Mouse (Mus musculus) c-Kit-positive CD71-positive TER-119-positive erythroid progenitor cells, embryonic 14.5 days (primary cell): ENCODE measurements around the gene Cck.

ENCODE experiments used
- DNase-seq: peaks from one replicate; pipeline ENCODE4 v3.0.0-alpha.2; 2013; ENCODE audit warnings: low spot score

Gene Cck

GRCm38 (mm10) chr9:121495529-121495928, at the start of gene Cck:
Gene Cck, minus strand, starts transcription at chr9:121495694.
- no peak for DNase-seq

DNA sequence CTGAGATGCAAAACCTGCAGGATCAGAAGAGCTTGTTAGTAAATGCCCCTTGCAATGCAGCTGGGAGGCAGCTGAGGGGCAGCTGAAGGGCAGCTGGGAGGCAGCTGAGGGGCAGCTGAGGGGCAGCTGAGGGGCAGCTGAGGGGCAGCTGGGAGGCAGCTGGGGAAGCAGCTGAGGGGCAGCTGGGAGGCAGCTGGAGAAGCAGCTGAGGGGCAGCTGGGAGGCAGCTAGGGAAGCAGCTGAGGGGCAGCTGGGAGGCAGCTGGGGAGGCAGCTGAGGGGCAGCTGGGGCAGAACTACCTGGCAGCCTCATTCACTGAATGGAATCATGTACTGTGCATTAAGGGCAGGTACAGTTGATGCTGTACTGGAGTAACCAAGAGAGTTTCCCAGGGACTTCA, 46.0 kb upstream of the Cck start:
- DNase-seq: no peak

GRCm38 (mm10) chr9:121532626-121533025, 37.1 kb upstream of the Cck start:
- DNase-seq: no peak

DNA sequence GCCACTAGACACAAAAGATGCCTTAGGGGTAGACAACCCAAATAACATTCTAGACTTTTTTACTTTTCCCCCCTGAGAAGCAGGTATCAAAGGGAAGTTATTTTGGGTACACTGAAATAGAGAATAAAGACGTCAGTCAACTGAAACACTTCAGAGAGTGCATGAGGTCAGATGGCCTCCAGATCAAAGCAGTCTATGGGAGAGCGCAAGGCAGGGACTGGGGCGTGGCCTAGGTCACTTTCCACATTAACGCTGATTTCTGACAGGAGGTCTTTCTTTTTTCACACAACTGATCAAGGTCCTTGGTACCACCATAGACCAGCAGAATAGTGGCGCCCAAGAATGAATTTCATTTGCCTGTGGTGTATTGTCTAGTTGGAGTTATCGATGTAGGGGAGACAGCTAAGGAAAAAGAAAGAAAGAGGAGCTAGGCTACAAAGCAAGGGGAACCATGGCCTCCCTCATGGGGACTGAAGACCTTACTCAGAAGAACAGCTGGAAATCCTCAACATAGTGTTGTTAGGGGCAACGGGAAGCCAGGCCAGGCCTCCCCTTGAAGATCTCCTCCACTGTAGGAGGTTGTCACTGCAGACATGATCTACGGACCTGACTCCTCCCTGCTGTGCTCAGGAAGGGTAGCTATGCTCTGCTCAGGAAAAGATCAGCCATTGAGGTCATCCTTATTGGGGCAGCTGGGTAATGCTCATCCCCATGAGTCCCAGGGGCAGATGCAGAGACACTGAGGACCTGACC, 33.3 kb upstream of the Cck start:
- DNase-seq: no peak

DNA sequence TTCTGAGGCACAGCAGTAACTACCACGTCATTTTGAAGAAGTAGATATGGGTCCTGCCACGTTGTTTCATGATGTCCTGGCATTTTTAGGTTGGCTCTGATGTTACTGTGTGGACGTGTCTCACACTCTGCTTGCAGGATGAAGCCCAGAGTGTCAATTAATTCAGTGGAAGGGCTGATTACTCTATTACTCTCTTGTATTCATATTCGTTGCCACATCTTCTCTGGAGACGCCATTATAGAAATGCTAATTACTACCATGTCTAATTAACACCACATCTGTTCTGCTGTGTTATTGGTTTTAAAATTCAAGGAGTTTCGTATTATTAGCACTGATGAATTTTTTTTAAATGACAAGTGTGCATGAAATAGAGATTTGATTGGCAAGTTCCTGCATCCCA, 30.7 kb upstream of the Cck start:
- DNase-seq: no peak

- DNase-seq: no peak
Measured at GRCm38 (mm10) chr9:121520047-121520446, 24.6 kb upstream of the Cck start.

GRCm38 (mm10) chr9:121514462-121514861, 19.0 kb upstream of the Cck start:
- DNase-seq: no peak

- no peak for DNase-seq
Measured at GRCm38 (mm10) chr9:121511911-121512310, 16.4 kb upstream of the Cck start.

- no peak for DNase-seq
Measured at GRCm38 (mm10) chr9:121506478-121507180, 11.1 kb upstream of the Cck start.

DNA sequence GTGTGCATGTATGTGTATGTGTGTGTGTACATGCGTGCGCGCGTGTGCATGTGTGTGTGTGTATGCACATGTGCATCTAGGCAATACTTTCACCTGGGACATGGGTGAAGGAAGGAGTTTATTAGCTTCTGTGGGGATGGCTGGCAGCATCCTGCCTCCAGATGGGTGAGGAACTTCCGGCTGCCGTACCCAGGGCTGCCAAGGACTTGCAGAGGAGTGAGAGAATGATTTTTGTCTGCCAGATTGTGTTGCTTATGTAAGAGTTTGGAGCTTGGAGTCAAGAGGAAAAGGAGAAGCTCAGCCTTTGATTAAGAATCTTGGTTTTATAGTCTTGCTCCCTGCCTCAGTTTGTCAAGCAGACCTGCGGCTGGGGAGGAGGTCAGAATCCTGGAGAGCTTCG, 9.9 kb upstream of the Cck start:
- no peak for DNase-seq

- no peak for DNase-seq
Measured at GRCm38 (mm10) chr9:121496102-121496501, 608 bp upstream of the Cck start.

DNA sequence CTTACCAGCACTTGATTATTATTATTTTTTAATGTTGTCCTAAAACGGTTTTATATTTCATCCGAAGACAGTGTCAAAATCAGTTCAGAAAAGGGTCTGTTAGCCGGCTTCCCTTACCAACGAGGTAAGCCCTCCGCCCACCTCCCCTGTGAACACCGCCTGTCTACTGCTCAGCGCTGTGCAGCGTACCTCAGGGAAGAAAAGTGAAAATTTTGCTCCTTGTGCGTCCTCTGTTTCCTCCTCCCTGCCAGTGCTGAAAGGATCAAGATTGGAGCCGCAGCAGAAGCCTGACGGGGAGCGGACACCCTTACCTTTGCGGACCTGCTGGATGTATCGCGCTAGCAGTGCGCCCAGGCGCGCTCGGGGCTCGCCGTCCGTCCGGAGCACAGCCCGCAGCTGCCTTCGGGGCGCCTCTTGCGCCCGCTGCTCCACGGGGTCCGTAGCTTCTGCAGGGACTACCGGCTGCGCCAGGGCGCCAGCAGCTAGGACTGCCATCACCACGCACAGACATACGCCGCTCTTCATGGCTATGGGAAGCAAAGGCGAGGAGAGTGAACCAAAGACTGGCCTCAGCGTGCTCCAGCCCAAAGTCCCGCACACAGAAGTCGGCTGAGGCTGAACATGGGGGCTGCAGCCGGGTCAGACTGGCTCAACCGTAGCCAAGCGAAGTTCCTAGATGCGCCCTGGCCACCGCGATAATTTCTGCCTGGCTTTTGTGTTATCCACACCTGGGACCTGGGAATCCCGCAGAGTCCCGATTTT, 1.3 kb downstream of the Cck start:
- DNase-seq: no peak

- DNase-seq: no peak
Measured at GRCm38 (mm10) chr9:121491592-121492240, 3.8 kb downstream of the Cck start.

GRCm38 (mm10) chr9:121487216-121487615, 8.3 kb downstream of the Cck start:
- DNase-seq: no peak

- peak; percentile 48 for DNase-seq
Measured at GRCm38 (mm10) chr9:121479453-121479852, 16.0 kb downstream of the Cck start.

DNA sequence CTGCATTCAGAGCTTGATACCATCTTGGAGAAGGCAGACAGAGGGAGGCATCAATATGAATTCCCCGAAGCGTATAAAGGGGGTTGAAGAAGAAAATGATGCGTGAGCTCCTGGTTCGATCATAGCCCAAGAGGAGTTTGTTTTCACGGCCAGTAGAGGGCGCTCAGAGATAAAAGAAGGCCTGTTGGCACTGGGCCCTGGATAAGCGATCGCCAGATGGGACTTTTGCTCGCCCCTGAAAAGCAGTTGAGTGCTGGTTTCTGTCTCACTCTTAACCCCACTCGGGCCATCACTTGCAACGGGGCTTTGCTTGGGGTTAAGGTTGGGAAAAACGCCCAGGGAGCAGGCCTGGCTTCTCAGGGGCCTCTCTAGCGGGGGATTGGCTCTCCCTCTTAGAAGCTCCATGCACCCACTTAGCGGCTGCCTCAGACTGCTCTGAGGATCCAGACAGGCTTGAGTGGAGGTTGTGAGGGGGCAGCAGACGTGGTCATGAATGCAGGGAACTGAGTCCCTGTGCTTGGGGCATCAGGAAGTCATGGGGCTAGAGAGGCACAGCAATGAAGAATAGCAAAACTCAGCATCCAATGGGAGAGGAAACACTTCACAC, 18.1 kb downstream of the Cck start:
- DNase-seq: peak; percentile 59

DNA sequence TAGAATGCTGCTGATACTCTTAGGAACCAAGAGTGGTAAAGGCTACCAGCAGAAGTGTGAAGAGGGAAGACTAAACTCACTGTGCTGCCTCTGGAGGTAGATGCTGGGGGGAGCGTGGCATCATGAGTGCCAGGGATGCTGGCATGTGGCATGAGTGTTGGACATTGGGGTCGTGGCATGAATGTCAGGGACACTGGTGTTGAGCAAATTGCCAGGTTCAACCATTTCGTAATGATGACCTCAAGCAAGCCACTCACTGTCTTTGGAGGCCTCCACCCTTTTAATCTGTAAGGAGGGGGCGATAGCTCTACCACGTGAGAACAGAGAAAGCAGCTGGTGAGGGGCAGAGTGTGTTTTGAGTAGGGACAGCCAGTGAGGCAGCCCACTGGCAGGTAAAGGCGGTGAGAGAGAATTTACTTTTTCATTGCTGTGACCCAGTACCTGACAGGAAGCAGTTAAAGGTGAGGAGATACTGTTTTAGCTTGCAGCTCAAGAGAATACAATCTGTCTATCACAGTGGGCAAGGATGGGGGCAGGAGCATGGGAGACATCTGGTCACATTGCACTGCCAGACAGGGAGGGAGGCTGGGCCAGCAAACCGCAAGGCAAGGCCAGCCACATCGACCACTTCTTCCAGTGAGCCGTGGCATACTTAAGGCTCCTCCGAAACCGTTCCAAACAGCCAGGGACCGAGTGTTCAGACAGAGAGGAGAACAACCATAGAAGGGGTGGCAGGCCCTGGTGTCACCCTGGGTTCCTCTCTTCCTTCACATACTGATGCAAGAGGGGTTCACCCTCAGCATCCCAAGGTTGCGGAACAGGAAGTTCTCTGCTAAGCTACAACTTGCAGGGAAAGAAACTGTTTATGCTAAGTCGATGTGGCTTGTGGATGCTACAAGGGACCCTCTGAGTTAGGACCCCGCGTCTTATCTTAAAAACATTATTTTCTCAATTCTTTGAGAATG, 19.7 kb downstream of the Cck start:
- DNase-seq: no peak

- no peak for DNase-seq
Measured at GRCm38 (mm10) chr9:121474771-121475170, 20.7 kb downstream of the Cck start.

DNA sequence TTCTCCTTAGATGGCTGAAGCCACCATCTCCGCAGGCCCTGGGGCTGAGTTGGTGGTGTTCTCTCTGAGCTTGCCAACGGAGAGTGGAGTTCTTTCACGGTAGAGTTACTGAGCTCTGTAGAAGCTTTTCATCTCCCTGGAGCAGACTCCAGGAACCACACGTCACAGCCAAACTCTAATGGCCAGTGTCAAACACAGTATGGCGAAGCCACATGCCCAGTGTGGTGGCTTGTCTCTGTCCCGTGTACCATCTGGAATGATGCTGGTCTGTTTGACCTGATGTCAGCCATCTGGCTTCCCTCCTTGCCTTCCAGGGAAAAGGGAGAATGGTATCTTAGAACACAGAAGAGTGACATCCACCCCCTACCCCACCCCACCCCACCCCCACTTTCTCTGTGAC, 25.8 kb downstream of the Cck start:
- DNase-seq: no peak

DNA sequence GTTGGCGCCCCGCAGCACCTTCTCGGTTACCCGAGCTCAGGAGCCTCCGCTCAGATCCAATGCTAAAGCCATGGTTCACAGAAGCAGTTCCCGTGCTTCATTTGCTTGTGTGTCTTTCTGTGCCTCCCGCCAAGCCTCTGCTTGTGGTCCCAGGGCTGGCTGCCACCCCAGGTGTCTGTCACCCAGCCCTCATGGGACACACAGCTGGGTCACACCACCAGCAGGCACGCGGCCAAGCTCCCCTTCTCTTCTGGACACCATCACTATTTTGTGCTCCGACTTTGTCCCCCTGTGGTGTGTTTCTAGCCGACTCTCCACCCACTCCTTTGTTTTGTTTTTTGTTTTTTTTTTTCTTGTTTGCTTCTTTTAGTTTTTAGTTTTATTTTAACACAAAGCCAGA, 28.0 kb downstream of the Cck start:
- no peak for DNase-seq

GRCm38 (mm10) chr9:121460527-121460926, 35.0 kb downstream of the Cck start:
- no peak for DNase-seq
